Mouse (Mus musculus): ENCODE measurements at regions not wholly inside any gene's neighbourhood (a gene's known extent, or its start where the extent isn't known, plus 50 kb on each side); places are given as distances from the start of the nearest gene placed in this dataset.

- no peak for TF ChIP-seq CTCF (IDR thresholded peaks at IDR 0.05; ENCODE audit: extremely low read depth, insufficient read depth, insufficient read length, insufficient replicate concordance)
- no peak for TF ChIP-seq POLR2A (IDR thresholded peaks at IDR 0.05; ENCODE audit: low read depth, low read length)
These were observed 68.5 kb upstream of the Galnt15 start for GRCm38 (mm10) chr14:31960201-31960854.

Measured in spleen, adult 2 months (tissue).